ENCODE assay signal across 29 mouse cellular contexts in genomic region chr16:93669521-93669920, GRCm38 (mm10). TPM values are rescaled to one million over a fixed set of nuclear protein-coding genes. Genes with fewer than 3 reads are reported as not detected.
DNase-seq lines count a peak whose midpoint lies in the region.
"Had no signal": no experiment of that assay in that cellular context is flagged by ENCODE, and none has a peak within 500 bp of the region (broad histone marks: within the 10 kb centered on the region; RNA-seq: fewer than 3 reads in every experiment).

No protein-coding gene starts in this region.

- H3K4me1 ChIP-seq in heart, embryonic 10.5 days = no peaks in the 10 kb centered on the region
- no peaks in the 10 kb centered on the region for H3K4me1 ChIP-seq in midbrain, embryonic 10.5 days
- H3K4me1 ChIP-seq: embryonic facial prominence, embryonic 13.5 days; embryonic facial prominence, embryonic 15.5 days; forebrain, embryonic 10.5 days; forebrain, embryonic 12.5 days had no signal

- peak; percentile 19 for DNase-seq in heart, embryonic 10.5 days (ENCODE audit: low spot score)
- DNase-seq in heart, adult 8-10 months (ENCODE audit: low spot score) = no peak
- DNase-seq in ES-CJ7 (ENCODE audit: low read depth, low spot score) (peak; percentile 68), ZHBTc4 (ENCODE audit: low read depth, low spot score) (peak; percentile 76)
- no peak for DNase-seq in cerebellum, adult 9-11 months
- no peak for DNase-seq in midbrain, embryonic 10.5 days (ENCODE audit: low spot score)
- DNase-seq: adrenal gland, adult 2 months; adrenal gland, postnatal 14 days; adrenal gland, postnatal 36 days; B cell, adult 2 months; cerebellum, adult 11-12 months; cerebellum, adult 2 months; cerebellum, adult 9-10 months; cerebellum, postnatal 14 days; cerebellum, postnatal 36 days; embryo, embryonic 11 days had no signal

- H3K27ac ChIP-seq in heart, embryonic 10.5 days = no peak overlapping the region
- H3K27ac ChIP-seq in midbrain, embryonic 10.5 days (replicated peaks) = no peak overlapping the region
- H3K27ac ChIP-seq: embryonic facial prominence, embryonic 13.5 days; embryonic facial prominence, embryonic 15.5 days; forebrain, embryonic 10.5 days; forebrain, embryonic 12.5 days had no signal

- no peaks in the 10 kb centered on the region for H3K36me3 ChIP-seq in heart, embryonic 10.5 days
- H3K36me3 ChIP-seq in midbrain, embryonic 10.5 days = no peaks in the 10 kb centered on the region
- H3K36me3 ChIP-seq: embryonic facial prominence, embryonic 13.5 days; embryonic facial prominence, embryonic 15.5 days; forebrain, embryonic 10.5 days; forebrain, embryonic 12.5 days had no signal

- no peak overlapping the region for H3K4me3 ChIP-seq in heart, embryonic 10.5 days
- H3K4me3 ChIP-seq in midbrain, embryonic 10.5 days = no peak overlapping the region
- H3K4me3 ChIP-seq: embryonic facial prominence, embryonic 13.5 days; embryonic facial prominence, embryonic 15.5 days; erythroblast, embryonic 14.5 days; forebrain, embryonic 10.5 days; forebrain, embryonic 12.5 days had no signal

- no peaks in the 10 kb centered on the region for H3K27me3 ChIP-seq in heart, embryonic 10.5 days (ENCODE audit: insufficient read depth, poor library complexity, severe bottlenecking)
- no peaks in the 10 kb centered on the region for H3K27me3 ChIP-seq in midbrain, embryonic 10.5 days (ENCODE audit: low read depth, poor library complexity, severe bottlenecking)
- H3K27me3 ChIP-seq: embryonic facial prominence, embryonic 13.5 days; embryonic facial prominence, embryonic 15.5 days; forebrain, embryonic 12.5 days had no signal

- 0 out of 2 replicates have a peak, but pooled peaks cover 6% of the 10 kb centered on the region for H3K9me3 ChIP-seq in heart, embryonic 10.5 days
- H3K9me3 ChIP-seq in midbrain, embryonic 10.5 days (replicated peaks) = peaks cover 19% of the 10 kb centered on the region

RNA-seq across cellular contexts. Expression of gene Cbr3, which starts 13.5 kb away (rescaled TPM):
- 0.20 and 0.23 TPM in 2 replicates for polyA plus RNA-seq in heart, embryonic 10.5 days (2016; fragmentation: Nextera tagmentation; extraction: Ambion mirVana)
- total RNA-seq in heart, adult 8-10 months (2022) = 1 to 10 TPM; 1.4 to 3.2 (median 2.4) TPM
- 1.8 and 1.9 TPM in 2 replicates for polyA plus RNA-seq in midbrain, embryonic 10.5 days (2016; fragmentation: Nextera tagmentation; extraction: Ambion mirVana)
- total RNA-seq: common myeloid progenitor, adult 5-6 weeks; MEL had no signal
- polyA plus RNA-seq: CD4-positive, CD25-positive, alpha-beta regulatory T cell, adult 4 months; erythroblast, embryonic 14.5 days had no signal

RNA-seq across cellular contexts. Expression of gene Gm5678, which starts 41.6 kb away (rescaled TPM):
- not detected in 2 replicates for polyA plus RNA-seq in heart, embryonic 10.5 days (2016; fragmentation: Nextera tagmentation; extraction: Ambion mirVana)
- 1 to 10 TPM; 1.2 to 2.0 (median 1.5) TPM for total RNA-seq in heart, adult 8-10 months (2022)
- not detected in 2 replicates for polyA plus RNA-seq in midbrain, embryonic 10.5 days (2016; fragmentation: Nextera tagmentation; extraction: Ambion mirVana)
- total RNA-seq: CH12.LX; common myeloid progenitor, adult 5-6 weeks; ES-E14; MEL had no signal
- polyA plus RNA-seq: adrenal gland, adult 2 months; CD4-positive, CD25-positive, alpha-beta regulatory T cell, adult 4 months; embryonic facial prominence, embryonic 11.5 days; embryonic facial prominence, embryonic 13.5 days; embryonic facial prominence, embryonic 15.5 days; erythroblast, embryonic 14.5 days; forebrain, embryonic 10.5 days; forebrain, embryonic 12.5 days; forebrain, embryonic 14.5 days; forebrain, embryonic 16.5 days had no signal

RNA-seq across cellular contexts. Expression of gene Dop1b, which starts 42.2 kb away (rescaled TPM):
- polyA plus RNA-seq in heart, embryonic 10.5 days (2016; fragmentation: Nextera tagmentation; extraction: Ambion mirVana) = 6.3 and 7.4 TPM in 2 replicates
- total RNA-seq in heart, adult 8-10 months (2022) = 10 to 100 TPM; 16.6 to 19.7 (median 16.8) TPM
- polyA plus RNA-seq in midbrain, embryonic 10.5 days (2016; fragmentation: Nextera tagmentation; extraction: Ambion mirVana) = 8.9 and 12.9 TPM in 2 replicates

Comparison
In these comparisons a context has a peak if more than half of its experiments do, and no peak if none do; other contexts are left out.
1. DNase-seq: peak in heart, embryonic 10.5 days (single experiment), ES-CJ7 (single experiment) and ZHBTc4 (single experiment); none in heart, adult 8-10 months (single experiment), cerebellum, adult 9-11 months (single experiment) and midbrain, embryonic 10.5 days (single experiment).